Mouse (Mus musculus): ENCODE results near the gene Haspin.

Haspin gene

GRCm38 (mm10) chr11:73137591-73138501, at the start of gene Haspin:
TSS of gene Haspin (minus strand) at chr11:73138294.
- DNase-seq, result peak; percentile 93 to 97

- peak; percentile 62 to 66 for DNase-seq
Observed at GRCm38 (mm10) chr11:73187231-73187630, 49.1 kb upstream of the Haspin start.

- DNase-seq, result no peak
Observed at GRCm38 (mm10) chr11:73185872-73186615, 48.0 kb upstream of the Haspin start.

- peak; percentile 26 to 34 for DNase-seq
Observed at GRCm38 (mm10) chr11:73177895-73178294, 39.8 kb upstream of the Haspin start.

GRCm38 (mm10) chr11:73177509-73177875, 39.4 kb upstream of the Haspin start:
- peak; percentile 86 to 90 for DNase-seq

- peak; percentile 98 for DNase-seq
Observed at GRCm38 (mm10) chr11:73176608-73177508, 38.8 kb upstream of the Haspin start, which contains the start of the genes Emc6 and Tax1bp3. TSS of gene Emc6 (minus strand) at chr11:73177037. TSS of gene Tax1bp3 (plus strand) at chr11:73177083.

- no peak for DNase-seq
Observed at GRCm38 (mm10) chr11:73176186-73176585, 38.1 kb upstream of the Haspin start.

- peak; percentile 88 to 96 for DNase-seq
Observed at GRCm38 (mm10) chr11:73175612-73176011, 37.5 kb upstream of the Haspin start.

GRCm38 (mm10) chr11:73172186-73172585, 34.1 kb upstream of the Haspin start:
- peak; percentile 92 to 94 for DNase-seq

- peak; percentile 67 to 87 for DNase-seq
Observed at GRCm38 (mm10) chr11:73169231-73169630, 31.1 kb upstream of the Haspin start.

GRCm38 (mm10) chr11:73168576-73168975, 30.5 kb upstream of the Haspin start:
- DNase-seq, result peak; percentile 38 to 62

- peak; percentile 64 to 70 for DNase-seq
Observed at GRCm38 (mm10) chr11:73168071-73168470, 30.0 kb upstream of the Haspin start.

- DNase-seq, result no peak
Observed at GRCm38 (mm10) chr11:73162284-73162683, 24.2 kb upstream of the Haspin start.

GRCm38 (mm10) chr11:73161616-73162015, 23.5 kb upstream of the Haspin start:
- DNase-seq, result no peak

GRCm38 (mm10) chr11:73160811-73161200, 22.7 kb upstream of the Haspin start:
- peak; percentile 53 to 62 for DNase-seq

GRCm38 (mm10) chr11:73159957-73160810, 22.1 kb upstream of the Haspin start, which contains the start of gene P2rx5:
TSS of gene P2rx5 (plus strand) at chr11:73160421.
- DNase-seq, result peak; percentile 74 to 86

GRCm38 (mm10) chr11:73155071-73155470, 17.0 kb upstream of the Haspin start:
- no peak for DNase-seq

GRCm38 (mm10) chr11:73148209-73148608, 10.1 kb upstream of the Haspin start:
- DNase-seq, result no peak

- no peak for DNase-seq
Observed at GRCm38 (mm10) chr11:73146975-73147365, 8.9 kb upstream of the Haspin start.

GRCm38 (mm10) chr11:73146026-73146974, 8.2 kb upstream of the Haspin start:
- DNase-seq, result peak; percentile 29 to 37
